Mouse (Mus musculus) left cerebral cortex, adult 2 months (tissue): ENCODE measurements around the gene Upb1. TPM values are rescaled to one million over a fixed set of nuclear protein-coding genes. Genes with fewer than 3 reads are reported as not detected.
"Not testable (repeated sequence)": the region's sequence is repeated elsewhere in the genome, so short reads cannot be mapped to it uniquely, and the experiment has no call there.

Experiments
- DNase-seq, 2 experiments: peaks; one replicate each; pipeline ENCODE4 v3.0.0; 2021 to 2022; ENCODE audit warnings: low spot score in 2 of 2, mixed read lengths in 1 of 2; ENCODE audit errors: extremely low spot score in 1 of 2
- H3K27ac ChIP-seq: fragments of 200-600 bp; 2 replicates; pipeline ENCODE4 v1.8.1; 2022
- H3K4me3 ChIP-seq: fragments of 200-600 bp; 2 replicates; pipeline ENCODE4 v1.8.1; 2022
- CTCF ChIP-seq: fragments of 200-600 bp; IDR thresholded peaks from 2 replicates; pipeline ENCODE4 v1.8.1; 2022; ENCODE audit warnings: antibody characterized with exemption, mild to moderate bottlenecking, moderate library complexity
- intact Hi-C: fragments of 180-260 bp; cut with DNase I; formaldehyde crosslinking; loops from one replicate; pipeline ENCODE4 v1.15.1; 2025
- total RNA-seq, 2 experiments: library from RNA; stranded (reverse); gene quantifications; 2 replicates each; pipeline ENCODE4 v1.2.3; 2021

Upb1 gene
- total RNA-seq, 2 experiments from 2014 or later, result 0.29 to 0.30 TPM

DNA sequence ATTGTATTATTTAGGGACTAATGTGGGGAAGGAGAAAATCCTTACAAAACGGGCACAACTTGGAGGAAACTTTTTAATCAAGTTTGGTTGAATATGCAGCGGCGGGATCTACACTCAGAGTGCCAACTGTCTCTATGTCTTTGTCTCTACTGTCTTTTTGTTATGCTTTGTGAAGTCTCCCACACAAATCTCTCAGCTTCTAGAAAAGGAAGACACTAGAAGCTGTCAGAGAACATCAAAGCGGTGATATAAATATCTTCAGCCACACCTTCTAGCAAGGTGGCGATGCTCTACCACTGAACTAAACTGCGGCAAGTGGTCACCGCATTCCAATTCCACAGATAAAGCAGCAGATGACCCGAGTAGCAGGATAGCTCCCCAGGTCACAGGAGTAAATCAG is 5.0 kb downstream of the Upb1 start:
- H3K4me3 ChIP-seq, result no peak overlapping the region
- no peak for TF ChIP-seq CTCF
- intact Hi-C loops, result no loop called here
- no peak for DNase-seq
- no peak overlapping the region for H3K27ac ChIP-seq

DNA sequence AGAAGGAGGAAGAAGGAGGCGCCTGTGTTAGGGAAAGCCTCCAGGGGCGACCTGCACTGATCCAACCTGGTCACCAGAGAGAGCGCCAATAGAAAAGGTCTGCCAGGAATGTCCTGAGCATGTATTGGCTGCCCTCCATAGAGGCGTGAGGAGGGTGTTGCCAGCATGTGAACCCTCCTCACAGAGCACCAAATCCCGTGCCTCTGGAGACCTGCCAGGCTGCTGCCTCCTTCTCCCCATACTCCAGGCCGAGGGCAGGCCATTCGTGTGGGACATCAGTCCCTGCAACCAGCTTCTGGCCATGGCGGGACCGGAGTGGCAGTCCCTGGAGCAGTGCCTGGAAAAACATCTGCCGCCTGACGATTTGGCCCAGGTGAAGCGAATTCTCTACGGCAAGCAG is 5.8 kb downstream of the Upb1 start:
- DNase-seq, result no peak
- no peak for TF ChIP-seq CTCF
- H3K27ac ChIP-seq, result no peak overlapping the region
- intact Hi-C loops, result no loop called here
- H3K4me3 ChIP-seq, result no peak overlapping the region

DNA sequence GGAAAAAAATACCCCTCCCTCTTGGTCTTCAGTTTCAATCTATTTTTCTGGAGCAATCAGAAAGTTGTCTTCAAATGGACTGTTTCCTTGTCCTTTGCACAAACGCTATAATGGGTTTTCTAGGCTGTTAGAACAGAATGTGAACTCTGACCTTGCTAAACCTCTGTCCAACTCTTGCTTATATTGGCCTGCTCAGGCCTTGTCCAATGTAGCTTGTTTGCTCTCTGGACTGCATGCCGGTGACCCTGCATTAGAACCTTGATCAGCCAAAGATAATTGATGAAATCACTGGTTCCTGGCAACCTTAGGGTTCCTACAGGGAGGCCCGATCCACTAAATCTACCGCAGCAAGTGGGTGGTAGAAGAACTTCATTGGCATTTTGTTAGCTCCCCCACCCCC is 6.8 kb downstream of the Upb1 start:
- no peak for DNase-seq
- intact Hi-C loops, result no loop called here
- no peak overlapping the region for H3K27ac ChIP-seq
- TF ChIP-seq CTCF, result no peak
- no peak overlapping the region for H3K4me3 ChIP-seq

DNA sequence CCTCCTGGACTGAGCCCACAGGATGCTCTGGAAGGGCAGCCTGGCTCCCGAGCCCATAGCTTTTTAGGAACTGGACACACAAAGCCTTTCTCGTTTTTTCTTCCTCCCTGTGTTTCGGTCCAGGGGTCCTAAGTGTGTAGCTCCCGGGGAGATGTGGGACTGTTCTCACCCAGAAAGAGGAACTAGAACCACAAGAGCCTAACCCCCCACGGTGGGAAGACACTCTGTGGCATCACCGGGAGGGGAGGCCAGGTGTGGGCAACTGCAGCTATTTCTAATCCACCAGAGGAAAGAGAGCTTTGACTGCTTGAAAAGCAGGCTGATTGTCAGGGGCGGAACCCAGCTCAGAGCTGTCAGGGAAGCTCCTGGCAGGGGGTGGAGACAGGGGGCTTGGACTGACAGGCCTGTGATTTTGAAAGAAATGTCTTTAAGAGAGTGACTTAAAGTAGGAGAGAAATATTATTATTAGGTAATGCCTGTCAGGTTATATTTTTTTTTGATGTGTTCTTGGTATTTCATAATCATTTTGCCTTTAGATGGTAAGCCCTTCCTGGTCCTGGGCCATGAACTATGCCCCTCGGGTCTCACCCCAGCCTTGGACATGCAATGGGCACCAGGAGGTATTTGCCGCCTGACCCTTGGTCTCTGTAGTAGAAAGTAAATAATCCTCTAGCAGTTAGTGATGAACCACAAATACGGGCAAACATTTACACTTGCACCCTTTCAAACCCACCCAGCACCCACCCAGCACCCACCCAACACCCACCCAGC is 10.6 kb downstream of the Upb1 start:
- DNase-seq, intact Hi-C loops, H3K4me3 ChIP-seq, H3K27ac ChIP-seq: not testable (repeated sequence)

DNA sequence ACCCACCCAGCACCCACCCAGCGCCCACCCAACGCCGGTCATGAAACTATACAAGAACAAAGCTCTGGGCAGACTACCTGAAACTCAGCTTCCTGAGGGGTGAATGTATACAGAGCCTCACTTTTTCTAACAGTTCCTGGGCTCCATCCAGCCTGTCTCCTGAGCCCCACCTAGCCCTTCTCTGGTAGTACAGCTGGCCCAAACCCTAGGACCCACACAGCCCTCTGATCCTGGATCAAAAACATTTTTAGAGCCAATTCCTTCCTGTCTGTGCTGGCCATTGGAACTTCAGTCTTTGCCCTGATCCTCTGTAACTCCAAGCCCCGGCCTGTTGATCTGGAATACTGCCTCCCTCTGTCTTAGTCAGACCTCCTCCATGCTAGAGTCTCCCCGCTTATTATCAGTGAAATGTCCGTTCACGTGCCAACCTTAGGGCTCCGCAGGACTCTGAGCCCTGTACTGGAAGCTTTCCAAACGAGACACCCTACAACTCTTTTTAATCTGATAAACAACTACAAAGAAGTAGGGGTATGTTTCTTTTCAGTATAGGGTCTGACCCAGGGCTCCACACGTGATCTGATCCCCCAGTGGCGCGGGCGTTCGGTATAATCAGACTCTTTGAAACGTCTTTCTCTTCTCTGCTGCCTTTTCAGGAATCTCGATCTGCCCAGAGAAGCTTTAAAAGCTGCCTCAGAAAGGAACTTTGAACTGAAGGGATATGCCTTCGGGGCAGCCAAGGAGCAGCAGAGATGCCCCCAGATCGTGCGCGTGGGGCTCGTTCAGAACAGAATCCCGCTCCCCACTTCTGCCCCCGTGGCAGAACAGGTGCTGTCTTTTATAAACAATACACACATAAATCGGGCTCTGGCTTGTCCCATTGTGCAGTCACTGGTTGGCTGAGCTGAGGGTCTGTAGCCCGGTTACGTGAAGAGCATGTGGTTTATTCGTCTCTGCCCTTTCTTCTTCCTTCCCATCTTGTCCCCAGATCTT is 11.5 kb downstream of the Upb1 start:
- H3K4me3 ChIP-seq, result no peak overlapping the region
- TF ChIP-seq CTCF, result no peak
- no peak for DNase-seq
- H3K27ac ChIP-seq, result no peak overlapping the region
- intact Hi-C loops, result no loop called here

DNA sequence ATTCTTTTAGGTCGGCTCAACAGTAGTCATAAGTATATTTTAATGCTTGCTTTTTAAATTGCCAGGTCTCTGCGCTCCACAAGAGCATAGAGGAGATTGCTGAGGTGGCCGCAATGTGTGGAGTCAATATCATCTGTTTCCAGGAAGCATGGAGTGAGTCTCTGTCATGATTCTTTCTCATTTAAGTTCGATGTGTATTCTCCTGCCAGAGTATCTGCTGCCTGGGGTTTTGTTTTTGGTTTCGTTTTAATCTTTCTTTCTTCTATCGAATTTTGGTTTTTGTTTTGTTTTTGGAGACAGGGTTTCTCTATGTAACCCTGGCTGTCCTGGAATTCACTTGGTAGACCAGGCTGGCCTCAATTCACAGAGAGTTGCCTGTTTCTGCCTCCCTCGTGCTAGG is 14.0 kb downstream of the Upb1 start:
- intact Hi-C loops, result no loop called here
- no peak overlapping the region for H3K4me3 ChIP-seq
- H3K27ac ChIP-seq, result no peak overlapping the region
- TF ChIP-seq CTCF, result no peak
- no peak for DNase-seq

DNA sequence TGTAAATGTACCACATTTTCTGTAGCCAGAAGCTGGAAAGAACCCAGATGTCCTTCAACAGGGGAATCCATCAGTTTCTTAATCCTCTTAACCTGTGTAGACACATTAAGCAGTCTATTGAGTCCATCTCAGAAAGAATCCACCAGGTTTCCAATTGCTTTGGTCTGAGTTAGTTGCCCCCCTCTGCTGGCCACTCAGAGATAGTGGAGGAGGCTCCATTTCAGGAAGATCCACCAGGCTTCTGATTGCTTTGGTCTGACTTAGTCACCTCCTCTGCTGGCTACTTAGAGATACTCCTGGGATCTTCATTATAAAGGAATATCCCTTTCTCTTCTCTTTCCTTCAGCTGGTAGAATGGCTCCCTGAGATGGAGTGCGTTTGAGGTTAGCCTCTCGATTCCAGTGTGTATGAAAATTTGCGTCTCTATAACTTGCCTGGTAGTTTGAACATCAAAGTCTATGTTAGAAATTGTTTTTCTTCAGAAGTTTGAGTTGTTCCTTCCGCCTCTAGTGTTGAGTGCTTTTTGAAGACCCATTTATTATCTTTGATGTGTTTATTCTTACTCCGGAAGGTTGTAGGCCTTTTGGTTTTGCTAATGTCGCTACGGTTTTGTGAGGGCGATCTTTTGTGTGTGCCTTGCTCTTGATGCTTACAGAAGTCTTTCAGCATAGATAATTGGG is 16.6 kb downstream of the Upb1 start:
- intact Hi-C loops, result no loop called here
- no peak for DNase-seq
- TF ChIP-seq CTCF, result no peak; the same call in none of the 2 replicates
- no peak overlapping the region for H3K27ac ChIP-seq
- no peak overlapping the region for H3K4me3 ChIP-seq

DNA sequence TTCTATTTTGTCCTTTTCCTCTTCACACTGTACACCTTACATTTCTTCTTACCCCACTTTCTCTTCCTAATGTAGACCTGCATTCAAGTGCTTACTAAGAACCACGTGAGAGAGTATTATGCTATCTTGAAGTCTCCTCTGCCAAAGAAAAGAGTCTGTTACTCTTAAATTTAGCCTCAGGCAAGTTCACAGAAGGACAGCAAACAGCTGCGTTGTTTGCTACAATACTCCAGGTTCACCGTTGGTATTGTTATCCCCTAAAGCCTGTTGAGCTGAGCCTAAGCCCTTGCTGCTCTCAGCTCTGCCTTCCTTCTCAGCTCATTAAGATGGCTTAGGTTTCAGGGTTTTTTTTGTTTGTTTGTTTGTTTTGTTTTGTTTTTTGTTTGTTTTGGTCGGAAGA is 17.8 kb downstream of the Upb1 start:
- TF ChIP-seq CTCF, result no peak
- intact Hi-C loops, result no loop called here
- no peak for DNase-seq
- no peak overlapping the region for H3K27ac ChIP-seq
- H3K4me3 ChIP-seq, result no peak overlapping the region

DNA sequence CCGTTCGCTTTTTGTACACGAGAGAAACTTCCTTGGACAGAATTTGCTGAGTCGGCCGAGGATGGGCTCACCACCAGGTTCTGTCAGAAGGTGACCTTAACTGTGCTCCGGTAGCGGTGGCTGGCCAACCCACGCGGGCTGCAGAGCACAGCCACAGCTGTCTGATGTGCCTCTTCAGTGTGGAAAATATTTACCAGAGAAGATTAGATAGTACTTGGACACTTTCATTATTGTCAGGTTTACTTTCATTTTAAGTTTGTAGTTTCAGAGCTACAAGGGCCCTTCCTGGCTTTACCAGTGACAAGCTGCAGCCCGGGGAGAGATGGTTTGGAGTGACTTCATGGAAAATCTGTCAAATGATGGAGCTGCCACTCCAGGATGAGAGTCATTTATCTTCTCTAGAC is 23.6 kb downstream of the Upb1 start:
- no peak overlapping the region for H3K27ac ChIP-seq
- TF ChIP-seq CTCF, result no peak
- intact Hi-C loops, result no loop called here
- H3K4me3 ChIP-seq, result no peak overlapping the region
- no peak for DNase-seq

DNA sequence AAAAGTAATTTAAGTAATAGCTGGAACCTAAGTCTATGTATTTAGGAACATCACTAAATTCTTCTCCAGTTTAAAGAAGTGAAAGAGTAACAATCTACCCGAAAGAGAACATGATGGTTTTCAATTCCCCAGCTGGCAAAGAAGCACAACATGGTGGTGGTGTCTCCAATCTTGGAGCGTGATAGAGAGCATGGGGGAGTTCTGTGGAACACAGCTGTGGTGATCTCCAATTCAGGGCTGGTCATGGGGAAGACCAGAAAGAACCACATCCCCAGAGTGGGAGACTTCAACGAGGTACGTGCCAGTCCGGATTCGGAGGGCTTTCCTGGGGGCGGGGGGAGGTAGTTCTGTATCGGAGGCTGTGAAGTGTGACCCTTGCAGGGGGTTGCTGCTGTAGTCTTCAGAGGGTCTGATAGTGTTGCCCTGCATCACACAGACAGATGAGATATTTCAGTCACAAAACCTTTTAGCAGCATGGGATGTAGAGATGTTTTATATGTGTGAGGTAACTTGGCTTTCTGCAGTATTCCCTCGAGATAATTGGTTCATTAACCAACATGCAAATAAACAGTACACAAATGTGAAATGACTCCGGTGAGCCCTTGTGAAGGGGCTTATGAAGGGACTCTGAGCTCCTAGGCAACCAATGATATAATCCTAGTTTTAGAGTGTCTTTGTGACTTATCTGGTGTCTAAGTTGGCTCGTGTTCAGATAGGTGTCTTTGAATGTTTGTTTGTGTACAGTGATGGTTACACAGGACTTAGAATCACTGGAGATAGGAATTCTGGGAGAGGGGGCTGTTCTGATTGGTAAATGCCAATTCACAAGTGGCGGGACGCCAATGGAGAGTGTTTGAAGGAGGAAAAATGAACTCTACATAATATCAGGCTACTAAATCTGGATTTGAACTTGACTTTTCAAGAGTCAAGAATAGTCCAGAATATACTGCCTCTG is 27.4 kb downstream of the Upb1 start:
- Histone ChIP-seq H3K4me3 (no peak overlapping the region), H3K27ac (no peak overlapping the region)
- no peak for DNase-seq
- TF ChIP-seq CTCF, result no peak
- intact Hi-C loops, result no loop called here

DNA sequence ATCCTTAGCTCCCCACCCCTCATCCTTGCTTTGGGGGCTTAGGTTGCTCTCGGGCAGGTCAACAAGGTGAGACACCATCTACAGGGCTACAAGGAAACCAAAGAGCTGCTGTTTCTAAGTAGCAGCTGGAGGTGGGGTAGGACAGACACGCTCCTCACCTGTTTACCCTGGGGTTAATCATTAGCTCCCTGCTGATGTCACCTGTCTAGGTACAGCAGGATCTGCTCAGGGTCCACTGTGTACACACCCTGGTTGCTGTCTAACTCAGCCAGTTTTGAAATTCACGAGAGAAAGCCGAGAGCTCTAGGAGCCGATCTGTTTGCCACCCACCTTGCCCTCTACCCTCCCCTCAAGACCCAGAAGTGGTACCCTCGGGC is 28.1 kb downstream of the Upb1 start:
- intact Hi-C loops, result no loop called here
- no peak for TF ChIP-seq CTCF
- DNase-seq, result no peak
- Histone ChIP-seq H3K4me3 (no peak overlapping the region), H3K27ac (no peak overlapping the region)
